ENCODE assay signal across 20 mouse cellular contexts in genomic region chr16:3983146-3983700, GRCm38 (mm10). TPM values are rescaled to one million over a fixed set of nuclear protein-coding genes. Genes with fewer than 3 reads are reported as not detected.
DNase-seq lines count a peak whose midpoint lies in the region; ATAC-seq and TF ChIP-seq lines count a peak whose summit lies in the region.
"Had no signal": no experiment of that assay in that cellular context is flagged by ENCODE, and none has a peak within 500 bp of the region (broad histone marks: within the 10 kb centered on the region; RNA-seq: fewer than 3 reads in every experiment).

No protein-coding gene starts in this region.

- H3K4me3 ChIP-seq in liver, postnatal 0 days (ENCODE audit: low read depth, low read length), result no peak overlapping the region
- no peak overlapping the region for H3K4me3 ChIP-seq in liver, embryonic 12.5 days
- peak overlapping the region; percentile 48; the same call in 1 of the 2 replicates for H3K4me3 ChIP-seq in E14TG2a.4 (replicated peaks; ENCODE audit: low read length)
- H3K4me3 ChIP-seq in hindbrain, embryonic 16.5 days (ENCODE audit: low read length), result no peak overlapping the region
- H3K4me3 ChIP-seq in hindbrain, embryonic 10.5 days, result no peak overlapping the region
- H3K4me3 ChIP-seq: embryonic facial prominence, embryonic 10.5 days; heart, embryonic 12.5 days; hindbrain, embryonic 12.5 days had no signal

- 74% methylated on average over 7 of the region's 7 CpGs for WGBS in liver, postnatal 0 days (ENCODE audit: insufficient replicate concordance)
- WGBS in liver, embryonic 12.5 days (ENCODE audit: insufficient replicate concordance), result 74% methylated on average over 7 of the region's 7 CpGs
- WGBS in hindbrain, embryonic 16.5 days, result 55% methylated on average over 7 of the region's 7 CpGs
- 52% methylated on average over 7 of the region's 7 CpGs for WGBS in hindbrain, embryonic 10.5 days

- H3K4me2 ChIP-seq in liver, postnatal 0 days (ENCODE audit: low read depth, low read length), result no peak overlapping the region
- H3K4me2 ChIP-seq in liver, embryonic 12.5 days, result no peak overlapping the region
- no peak overlapping the region for H3K4me2 ChIP-seq in hindbrain, embryonic 16.5 days (ENCODE audit: low read length)
- H3K4me2 ChIP-seq: heart, embryonic 12.5 days; hindbrain, embryonic 12.5 days had no signal

- no peak for TF ChIP-seq EP300 in liver, postnatal 0 days (IDR thresholded peaks at IDR 0.05; ENCODE audit: low read depth)

- H3K9me3 ChIP-seq in liver, postnatal 0 days (ENCODE audit: low read length), result no peaks in the 10 kb centered on the region
- no peaks in the 10 kb centered on the region for H3K9me3 ChIP-seq in liver, embryonic 12.5 days (replicated peaks)
- H3K9me3 ChIP-seq in E14TG2a.4 (ENCODE audit: low read length), result no peaks in the 10 kb centered on the region
- no peaks in the 10 kb centered on the region for H3K9me3 ChIP-seq in hindbrain, embryonic 16.5 days (ENCODE audit: control insufficient read depth, low read length)
- H3K9me3 ChIP-seq in hindbrain, embryonic 10.5 days, result no peaks in the 10 kb centered on the region
- H3K9me3 ChIP-seq: embryonic facial prominence, embryonic 10.5 days; heart, embryonic 12.5 days; hindbrain, embryonic 12.5 days had no signal

- peak overlapping the region; percentile 34; the same call in 1 of the 2 replicates for H3K27ac ChIP-seq in liver, postnatal 0 days (ENCODE audit: low read depth)
- no peak overlapping the region for H3K27ac ChIP-seq in liver, embryonic 12.5 days
- no peak overlapping the region for H3K27ac ChIP-seq in hindbrain, embryonic 16.5 days (ENCODE audit: low read depth, low read length)
- H3K27ac ChIP-seq in hindbrain, embryonic 10.5 days, result no peak overlapping the region
- H3K27ac ChIP-seq: embryonic facial prominence, embryonic 10.5 days; hindbrain, embryonic 12.5 days; hindbrain, postnatal 0 days had no signal

- peak; percentile 31; the same call in 1 of the 2 replicates for ATAC-seq in liver, postnatal 0 days
- no peak for ATAC-seq in liver, embryonic 12.5 days
- peak; percentile 46; the same call in 1 of the 2 replicates for ATAC-seq in neutrophil, adult 5-6 weeks (ENCODE audit: extremely low read depth, insufficient number of reproducible peaks, low FRiP score, poor library complexity, severe bottlenecking)
- ATAC-seq in hindbrain, embryonic 16.5 days, result no peak
- ATAC-seq: forebrain, embryonic 14.5 days; hindbrain, postnatal 0 days; Patski had no signal

- H3K9ac ChIP-seq in liver, postnatal 0 days (replicated peaks), result no peak overlapping the region
- H3K9ac ChIP-seq in liver, embryonic 12.5 days, result no peak overlapping the region
- no peak overlapping the region for H3K9ac ChIP-seq in hindbrain, embryonic 16.5 days (ENCODE audit: low read depth, low read length)
- H3K9ac ChIP-seq: heart, embryonic 12.5 days; hindbrain, embryonic 12.5 days had no signal

- H3K27me3 ChIP-seq in liver, postnatal 0 days (ENCODE audit: insufficient read depth, low read length), result no peaks in the 10 kb centered on the region
- no peaks in the 10 kb centered on the region for H3K27me3 ChIP-seq in liver, embryonic 12.5 days (replicated peaks)
- no peaks in the 10 kb centered on the region for H3K27me3 ChIP-seq in E14TG2a.4 (ENCODE audit: insufficient read depth, low read length)
- H3K27me3 ChIP-seq in splenic B cell, adult 2 months (ENCODE audit: control insufficient read depth, insufficient read depth, low read length, poor library complexity, severe bottlenecking), result no peaks in the 10 kb centered on the region
- H3K27me3 ChIP-seq in hindbrain, embryonic 16.5 days (replicated peaks; ENCODE audit: control insufficient read depth, insufficient read depth, low read length), result no peaks in the 10 kb centered on the region
- no peaks in the 10 kb centered on the region for H3K27me3 ChIP-seq in hindbrain, embryonic 10.5 days (ENCODE audit: insufficient read depth, poor library complexity, severe bottlenecking)
- H3K27me3 ChIP-seq: heart, embryonic 12.5 days; hindbrain, embryonic 12.5 days; Patski had no signal

- no peak for TF ChIP-seq CTCF in liver, postnatal 0 days (IDR thresholded peaks at IDR 0.05; ENCODE audit: low read depth)
- no peak for TF ChIP-seq CTCF in E14TG2a.4 (conservative IDR thresholded peaks at IDR 0.05; ENCODE audit: low read length)

- peak; percentile 34 for DNase-seq in liver, postnatal 0 days
- peak; percentile 57 for DNase-seq in splenic B cell, adult 2 months (ENCODE audit: low read depth, low spot score)
- no peak for DNase-seq in hindbrain, embryonic 10.5 days (ENCODE audit: low spot score)
- DNase-seq: adrenal gland, adult 2 months; adrenal gland, postnatal 25 days; cerebellum, adult 2 months; cerebellum, postnatal 10 days; gastrocnemius, postnatal 36 days had no signal

- H3K36me3 ChIP-seq in liver, postnatal 0 days (replicated peaks; ENCODE audit: insufficient read depth, low read length), result peaks cover 77% of the 10 kb centered on the region
- peaks cover 100% of the 10 kb centered on the region for H3K36me3 ChIP-seq in liver, embryonic 12.5 days
- H3K36me3 ChIP-seq in E14TG2a.4 (ENCODE audit: insufficient read depth, low read length), result peaks cover 100% of the 10 kb centered on the region
- no peaks in the 10 kb centered on the region; the same call in none of the 2 replicates for H3K36me3 ChIP-seq in splenic B cell, adult 2 months (ENCODE audit: control insufficient read depth, insufficient read depth, low read length, poor library complexity, severe bottlenecking)
- peaks cover 69% of the 10 kb centered on the region for H3K36me3 ChIP-seq in hindbrain, embryonic 16.5 days (ENCODE audit: control insufficient read depth, insufficient read depth, low read length)
- peaks cover 100% of the 10 kb centered on the region for H3K36me3 ChIP-seq in hindbrain, embryonic 10.5 days

- H3K4me1 ChIP-seq in liver, postnatal 0 days (ENCODE audit: insufficient read depth), result no peaks in the 10 kb centered on the region
- H3K4me1 ChIP-seq in liver, embryonic 12.5 days, result no peaks in the 10 kb centered on the region
- peaks cover 48% of the 10 kb centered on the region for H3K4me1 ChIP-seq in E14TG2a.4 (replicated peaks; ENCODE audit: low read depth, low read length)
- no peaks in the 10 kb centered on the region for H3K4me1 ChIP-seq in hindbrain, embryonic 16.5 days (ENCODE audit: control insufficient read depth, insufficient read depth, low read depth, low read length)
- no peaks in the 10 kb centered on the region for H3K4me1 ChIP-seq in hindbrain, embryonic 10.5 days (replicated peaks)
- H3K4me1 ChIP-seq: embryonic facial prominence, embryonic 10.5 days; heart, embryonic 12.5 days; hindbrain, embryonic 12.5 days had no signal

RNA-seq across cellular contexts. Expression of gene Nlrc3, which starts 6.8 kb away (rescaled TPM):
- polyA plus RNA-seq in liver, postnatal 0 days (2015; fragmentation: Nextera tagmentation; extraction: Ambion mirVana), result 0.29 and 0.31 TPM in 2 replicates
- 0.38 and 0.55 TPM in 2 replicates for polyA plus RNA-seq in liver, embryonic 12.5 days (2016; fragmentation: Nextera tagmentation; extraction: Ambion mirVana)
- total RNA-seq in neutrophil, adult 5-6 weeks (2017), result 14.0 and 14.2 TPM in 2 replicates
- polyA plus RNA-seq in hindbrain, embryonic 16.5 days (2015; fragmentation: Nextera tagmentation; extraction: Ambion mirVana), result 0.70 and 1.1 TPM in 2 replicates
- 1.1 and 1.2 TPM in 2 replicates for polyA plus RNA-seq in hindbrain, embryonic 10.5 days (2016; fragmentation: Nextera tagmentation; extraction: Ambion mirVana)

RNA-seq across cellular contexts. Expression of gene Slx4, which starts 20.3 kb away (rescaled TPM):
- 2.5 and 2.9 TPM in 2 replicates for polyA plus RNA-seq in liver, postnatal 0 days (2015; fragmentation: Nextera tagmentation; extraction: Ambion mirVana)
- 14.0 and 16.5 TPM in 2 replicates for polyA plus RNA-seq in liver, embryonic 12.5 days (2016; fragmentation: Nextera tagmentation; extraction: Ambion mirVana)
- 40.1 and 52.5 TPM in 2 replicates for total RNA-seq in neutrophil, adult 5-6 weeks (2017)
- 23.2 and 31.7 TPM in 2 replicates for polyA plus RNA-seq in hindbrain, embryonic 16.5 days (2015; fragmentation: Nextera tagmentation; extraction: Ambion mirVana)
- 23.6 and 25.8 TPM in 2 replicates for polyA plus RNA-seq in hindbrain, embryonic 10.5 days (2016; fragmentation: Nextera tagmentation; extraction: Ambion mirVana)

RNA-seq across cellular contexts. Expression of gene Dnase1, which starts 53.5 kb away (rescaled TPM):
- polyA plus RNA-seq in liver, postnatal 0 days (2015; fragmentation: Nextera tagmentation; extraction: Ambion mirVana), result 0.18 and 0.43 TPM in 2 replicates
- polyA plus RNA-seq in liver, embryonic 12.5 days (2016; fragmentation: Nextera tagmentation; extraction: Ambion mirVana), result 2.1 and 3.2 TPM in 2 replicates
- 0.37 and 0.47 TPM in 2 replicates for total RNA-seq in neutrophil, adult 5-6 weeks (2017)
- polyA plus RNA-seq in hindbrain, embryonic 16.5 days (2015; fragmentation: Nextera tagmentation; extraction: Ambion mirVana), result 4.0 and 7.5 TPM in 2 replicates
- 5.9 and 7.6 TPM in 2 replicates for polyA plus RNA-seq in hindbrain, embryonic 10.5 days (2016; fragmentation: Nextera tagmentation; extraction: Ambion mirVana)
- total RNA-seq: adrenal gland, adult 2 months; adrenal gland, postnatal 25 days; gastrocnemius, postnatal 36 days; heart, adult 8-10 months; heart, postnatal 25 days had no signal
- polyA plus RNA-seq: adrenal gland, adult 2 months had no signal

Comparison
In these comparisons a context has a peak if more than half of its experiments do, and no peak if none do; other contexts are left out.
1. ATAC-seq: peak in liver, postnatal 0 days (single experiment) and neutrophil, adult 5-6 weeks (single experiment); none in liver, embryonic 12.5 days (single experiment) and hindbrain, embryonic 16.5 days (single experiment).